Mouse (Mus musculus) olfactory bulb, adult 2 months (tissue): Measurements from ENCODE around the gene Deaf1. TPM values are rescaled to one million over a fixed set of nuclear protein-coding genes. Genes with fewer than 3 reads are reported as not detected.

Experiments
- H3K27ac ChIP-seq: fragments of 200-500 bp; 2 replicates; pipeline ENCODE4 v1.5.1; 2012; ENCODE audit warnings: low read depth, low read length; ENCODE audit not compliant: insufficient read depth
- H3K4me1 ChIP-seq: fragments of 200-500 bp; 2 replicates; pipeline ENCODE4 v1.6.1; 2012; ENCODE audit warnings: low read length; ENCODE audit not compliant: control insufficient read depth, insufficient read depth
- H3K4me3 ChIP-seq: fragments of 200-500 bp; 2 replicates; pipeline ENCODE4 v1.5.1; 2012; ENCODE audit warnings: mild to moderate bottlenecking, low read depth, low read length, moderate library complexity; ENCODE audit not compliant: insufficient read depth
- CTCF ChIP-seq: fragments of 200-500 bp; IDR thresholded peaks from 2 replicates; pipeline ENCODE4 v1.5.1; 2012; ENCODE audit warnings: low read depth, mild to moderate bottlenecking, low read length, moderate library complexity; ENCODE audit not compliant: insufficient read depth
- POLR2A ChIP-seq: fragments of 200-500 bp; IDR thresholded peaks from 2 replicates; pipeline ENCODE4 v1.6.1; 2012; ENCODE audit warnings: mild to moderate bottlenecking, low read depth, low read length, moderate library complexity; ENCODE audit not compliant: insufficient read depth
- WGBS: fragments of 180-500 bp; shearing (Covaris S2); methylation state at CpG from one replicate; pipeline ENCODE4 v1.1.7; 2018; 5-methylcytosine and 5-hydroxymethylcytosine counted together
- polyA plus RNA-seq: library from polyadenylated mRNA; stranded (reverse); fragments of >200 nt; gene quantifications from 2 replicates; pipeline ENCODE4 v1.2.4, GENCODE M21; 2012; ENCODE audit warnings: low replicate concordance; ENCODE audit not compliant: missing spikeins, insufficient read depth, insufficient read length

Deaf1 gene
- polyA plus RNA-seq, 1 experiment: not detected

- WGBS: 45% methylated on average over 2 of the region's 2 CpGs
- no peak overlapping the region for H3K27ac ChIP-seq
- H3K4me1 ChIP-seq: peaks cover 6% of the 10 kb centered on the region; the same call in 1 of the 2 replicates
- no peak for TF ChIP-seq CTCF
- no peak for TF ChIP-seq POLR2A
- no peak overlapping the region for H3K4me3 ChIP-seq
Measured at GRCm38 (mm10) chr7:141343230-141343629, 15.7 kb upstream of the Deaf1 start.

- no peak overlapping the region for H3K4me3 ChIP-seq
- TF ChIP-seq CTCF (no peak), POLR2A (no peak)
Measured at GRCm38 (mm10) chr7:141341689-141342226, 14.3 kb upstream of the Deaf1 start.

GRCm38 (mm10) chr7:141340476-141340875 is 13.0 kb upstream of the Deaf1 start:
- Histone ChIP-seq H3K4me3 (no peak overlapping the region), H3K27ac (no peak overlapping the region), H3K4me1 (peaks cover 9% of the 10 kb centered on the region)
- no peak for TF ChIP-seq CTCF
- no peak for TF ChIP-seq POLR2A
- 92% methylated on average over 6 of the region's 6 CpGs for WGBS

More at GRCm38 (mm10) chr7:141341689-141342226, 14.3 kb upstream of the Deaf1 start:
- Histone ChIP-seq H3K4me1 (peaks cover 9% of the 10 kb centered on the region), H3K27ac (no peak overlapping the region)
- WGBS: 86% methylated on average over 10 of the region's 10 CpGs

- WGBS: 86% methylated on average over 7 of the region's 7 CpGs
Measured at GRCm38 (mm10) chr7:141340023-141340422, 12.5 kb upstream of the Deaf1 start.

GRCm38 (mm10) chr7:141339215-141339920 is 11.9 kb upstream of the Deaf1 start:
- Histone ChIP-seq H3K4me3 (no peak overlapping the region), H3K27ac (no peak overlapping the region), H3K4me1 (peaks cover 12% of the 10 kb centered on the region)
- no peak for TF ChIP-seq CTCF
- no peak for TF ChIP-seq POLR2A
- WGBS: 56% methylated on average over 20 of the region's 20 CpGs

More at GRCm38 (mm10) chr7:141340023-141340422, 12.5 kb upstream of the Deaf1 start:
- Histone ChIP-seq H3K4me1 (peaks cover 11% of the 10 kb centered on the region), H3K27ac (no peak overlapping the region), H3K4me3 (no peak overlapping the region)
- no peak for TF ChIP-seq CTCF
- TF ChIP-seq POLR2A: no peak

GRCm38 (mm10) chr7:141338576-141339131 is 11.2 kb upstream of the Deaf1 start, which contains the start of gene Eps8l2:
TSS of gene Eps8l2 (plus strand) at chr7:141338880.
- WGBS: 12% methylated on average over 23 of the region's 23 CpGs
- TF ChIP-seq POLR2A (no peak), CTCF (no peak)

GRCm38 (mm10) chr7:141337716-141338416 is 10.4 kb upstream of the Deaf1 start:
- TF ChIP-seq CTCF (no peak), POLR2A (no peak)
- peaks cover 12% of the 10 kb centered on the region for H3K4me1 ChIP-seq
- 81% methylated on average over 3 of the region's 3 CpGs for WGBS
- H3K4me3 ChIP-seq: no peak overlapping the region
- no peak overlapping the region for H3K27ac ChIP-seq

More at GRCm38 (mm10) chr7:141338576-141339131, 11.2 kb upstream of the Deaf1 start, which contains the start of gene Eps8l2:
- Histone ChIP-seq H3K27ac (no peak within 1 kb of the TSS), H3K4me1 (peaks cover 12% of the 10 kb centered on the region), H3K4me3 (no peak within 1 kb of the TSS)

GRCm38 (mm10) chr7:141336296-141336695 is 8.8 kb upstream of the Deaf1 start:
- WGBS: 70% methylated on average over 3 of the region's 3 CpGs
- TF ChIP-seq CTCF: no peak
- no peak for TF ChIP-seq POLR2A
- H3K4me1 ChIP-seq: peaks cover 12% of the 10 kb centered on the region
- no peak overlapping the region for H3K4me3 ChIP-seq
- no peak overlapping the region for H3K27ac ChIP-seq
